Mouse (Mus musculus) heart, embryonic 11.5 days (tissue): ENCODE measurements around the gene Lrmp. TPM values are rescaled to one million over a fixed set of nuclear protein-coding genes. Genes with fewer than 3 reads are reported as not detected.

Experiments
- ATAC-seq: fragments of 200-750 bp; cut with Nextera tagmentation; replicated peaks from 2 replicates; pipeline ENCODE4 v1.8.0; 2017; ENCODE audit warnings: moderate library complexity; ENCODE audit not compliant: insufficient number of reproducible peaks, low FRiP score, low TSS enrichment
- H3K27ac ChIP-seq: fragments of 300-500 bp; sonication (generic); 2 replicates; pipeline ENCODE4 v1.5.1; 2014; ENCODE audit warnings: mild to moderate bottlenecking, low read depth, low read length
- H3K27me3 ChIP-seq: fragments of 300-500 bp; sonication (generic); 2 replicates; pipeline ENCODE4 v1.6.1; 2014; ENCODE audit warnings: mild to moderate bottlenecking, low read length, mixed read lengths; ENCODE audit not compliant: control insufficient read depth, insufficient read depth
- H3K36me3 ChIP-seq: fragments of 300-500 bp; sonication (generic); 2 replicates; pipeline ENCODE4 v1.6.1; 2014; ENCODE audit warnings: mild to moderate bottlenecking, low read length, moderate library complexity, mixed read lengths; ENCODE audit not compliant: control insufficient read depth, insufficient read depth
- H3K4me1 ChIP-seq: fragments of 300-500 bp; sonication (generic); 2 replicates; pipeline ENCODE4 v1.6.1; 2014; ENCODE audit warnings: low read length; ENCODE audit not compliant: control insufficient read depth, insufficient read depth
- H3K4me2 ChIP-seq: fragments of 300-500 bp; sonication (generic); 2 replicates; pipeline ENCODE4 v1.6.1; 2014; ENCODE audit warnings: mild to moderate bottlenecking, moderate library complexity
- H3K4me3 ChIP-seq: fragments of 300-500 bp; sonication (generic); 2 replicates; pipeline ENCODE4 v1.5.1; 2014; ENCODE audit warnings: low read depth, low read length
- H3K9ac ChIP-seq: fragments of 300-500 bp; sonication (generic); 2 replicates; pipeline ENCODE4 v1.6.1; 2014; ENCODE audit warnings: mild to moderate bottlenecking, low read depth, low read length, moderate library complexity
- H3K9me3 ChIP-seq: fragments of 300-500 bp; sonication (generic); replicated peaks from 2 replicates; pipeline ENCODE4 v1.6.1; 2016; ENCODE audit warnings: low read length; ENCODE audit not compliant: control insufficient read depth
- WGBS: fragments of 180-500 bp; shearing (Covaris S2); extraction: QIAGEN DNeasy Blood & Tissue Kit; methylation state at CpG from one replicate; pipeline ENCODE4 v1.1.7; 2014; ENCODE audit not compliant: insufficient replicate concordance; 5-methylcytosine and 5-hydroxymethylcytosine counted together
- polyA plus RNA-seq: library from polyadenylated mRNA; unstranded; fragments of >200 nt; fragmentation: Nextera tagmentation; extraction: Ambion mirVana; gene quantifications from 2 replicates; pipeline ENCODE4 v1.2.1, GENCODE M21; 2014

The Lrmp gene
- polyA plus RNA-seq, 1 experiment from 2014 or later = 3.5 TPM

- H3K4me1 ChIP-seq = peaks cover 7% of the 10 kb centered on the region; the same call in 1 of the 2 replicates
- H3K9me3 ChIP-seq = no peaks in the 10 kb centered on the region
- no peak for ATAC-seq
- WGBS = 97% methylated on average over 1 of the region's 1 CpGs
- no peak overlapping the region for H3K4me2 ChIP-seq
- H3K27ac ChIP-seq = no peak overlapping the region
- no peaks in the 10 kb centered on the region for H3K27me3 ChIP-seq
- H3K4me3 ChIP-seq = no peak overlapping the region
- H3K36me3 ChIP-seq = no peaks in the 10 kb centered on the region
- 0 out of 2 replicates have a peak overlapping the region, but pooled peaks have one; percentile 16 for H3K9ac ChIP-seq
Measured at GRCm38 (mm10) chr6:145186096-145186495, 70.6 kb downstream of the Lrmp start.

GRCm38 (mm10) chr6:145187093-145188088 is 71.9 kb downstream of the Lrmp start:
- peak overlapping the region; percentile 54 for H3K4me2 ChIP-seq
- H3K36me3 ChIP-seq = no peaks in the 10 kb centered on the region
- no peak for ATAC-seq
- H3K9ac ChIP-seq = no peak overlapping the region
- no peak overlapping the region for H3K27ac ChIP-seq
- H3K9me3 ChIP-seq = no peaks in the 10 kb centered on the region
- H3K4me3 ChIP-seq = peak overlapping the region; percentile 25
- WGBS = 58% methylated on average over 27 of the region's 27 CpGs
- H3K4me1 ChIP-seq = no peaks in the 10 kb centered on the region
- no peaks in the 10 kb centered on the region for H3K27me3 ChIP-seq

GRCm38 (mm10) chr6:145193038-145193437 is 77.6 kb downstream of the Lrmp start:
- H3K4me3 ChIP-seq = no peak overlapping the region
- H3K27me3 ChIP-seq = no peaks in the 10 kb centered on the region
- H3K4me2 ChIP-seq = no peak overlapping the region
- no peak for ATAC-seq
- H3K27ac ChIP-seq = no peak overlapping the region
- no peaks in the 10 kb centered on the region for H3K9me3 ChIP-seq
- no peaks in the 10 kb centered on the region for H3K4me1 ChIP-seq
- 70% methylated on average over 3 of the region's 3 CpGs for WGBS
- H3K9ac ChIP-seq = no peak overlapping the region
- no peaks in the 10 kb centered on the region for H3K36me3 ChIP-seq

GRCm38 (mm10) chr6:145193446-145193845 is 78.0 kb downstream of the Lrmp start:
- ATAC-seq = no peak
- Histone ChIP-seq H3K9ac (no peak overlapping the region), H3K27ac (no peak overlapping the region), H3K36me3 (no peaks in the 10 kb centered on the region), H3K4me1 (no peaks in the 10 kb centered on the region), H3K4me3 (no peak overlapping the region), H3K4me2 (no peak overlapping the region), H3K27me3 (no peaks in the 10 kb centered on the region), H3K9me3 (no peaks in the 10 kb centered on the region)
- WGBS = 76% methylated on average over 11 of the region's 11 CpGs

GRCm38 (mm10) chr6:145197949-145198686 is 82.7 kb downstream of the Lrmp start:
- WGBS = 86% methylated on average over 8 of the region's 8 CpGs
- H3K9me3 ChIP-seq = no peaks in the 10 kb centered on the region
- no peak overlapping the region for H3K9ac ChIP-seq
- no peak overlapping the region for H3K27ac ChIP-seq
- ATAC-seq = no peak
- no peak overlapping the region for H3K4me2 ChIP-seq
- no peak overlapping the region for H3K4me3 ChIP-seq
- H3K4me1 ChIP-seq = no peaks in the 10 kb centered on the region
- no peaks in the 10 kb centered on the region for H3K36me3 ChIP-seq
- H3K27me3 ChIP-seq = no peaks in the 10 kb centered on the region

- no peak overlapping the region for H3K27ac ChIP-seq
- H3K4me1 ChIP-seq = no peaks in the 10 kb centered on the region
- 74% methylated on average over 13 of the region's 13 CpGs for WGBS
- ATAC-seq = no peak
- no peak overlapping the region for H3K9ac ChIP-seq
- no peaks in the 10 kb centered on the region for H3K27me3 ChIP-seq
- no peaks in the 10 kb centered on the region for H3K9me3 ChIP-seq
- no peak overlapping the region for H3K4me2 ChIP-seq
- H3K4me3 ChIP-seq = no peak overlapping the region
- no peaks in the 10 kb centered on the region for H3K36me3 ChIP-seq
Measured at GRCm38 (mm10) chr6:145202432-145203125, 87.1 kb downstream of the Lrmp start.

- H3K27ac ChIP-seq = no peak overlapping the region
- WGBS = 86% methylated on average over 6 of the region's 6 CpGs
- no peaks in the 10 kb centered on the region for H3K9me3 ChIP-seq
- ATAC-seq = no peak
- H3K36me3 ChIP-seq = no peaks in the 10 kb centered on the region
- H3K27me3 ChIP-seq = no peaks in the 10 kb centered on the region
- H3K9ac ChIP-seq = no peak overlapping the region
- no peak overlapping the region for H3K4me2 ChIP-seq
- no peaks in the 10 kb centered on the region for H3K4me1 ChIP-seq
- H3K4me3 ChIP-seq = no peak overlapping the region
Measured at GRCm38 (mm10) chr6:145204440-145204839, 89.0 kb downstream of the Lrmp start.

GRCm38 (mm10) chr6:145205142-145205541 is 89.7 kb downstream of the Lrmp start:
- ATAC-seq = no peak
- WGBS = 62% methylated on average over 10 of the region's 10 CpGs

More at GRCm38 (mm10) chr6:145205142-145205541, 89.7 kb downstream of the Lrmp start:
- Histone ChIP-seq H3K9ac (no peak overlapping the region), H3K4me1 (peaks cover 2% of the 10 kb centered on the region; the same call in 1 of the 2 replicates), H3K27ac (no peak overlapping the region), H3K36me3 (no peaks in the 10 kb centered on the region), H3K4me2 (no peak overlapping the region), H3K27me3 (no peaks in the 10 kb centered on the region), H3K4me3 (no peak overlapping the region), H3K9me3 (no peaks in the 10 kb centered on the region)
